Mouse (Mus musculus) small intestine, adult 10 weeks (tissue): ENCODE data around the gene Exog. TPM values are rescaled to one million over a fixed set of nuclear protein-coding genes. Genes with fewer than 3 reads are reported as not detected.

Experiments used
- polyA plus RNA-seq: library from polyadenylated mRNA; stranded (reverse); fragments of 350-450 nt; fragmentation: Illumina TruSeq; extraction: RNeasy Lipid Tissue Mini Kit (QIAGEN cat#74804); gene quantifications from one replicate; pipeline ENCODE4 v1.2.3, GENCODE M21; 2014; ENCODE audit warnings: low replicate concordance

Gene Exog
- polyA plus RNA-seq, result 1.4 TPM

DNA sequence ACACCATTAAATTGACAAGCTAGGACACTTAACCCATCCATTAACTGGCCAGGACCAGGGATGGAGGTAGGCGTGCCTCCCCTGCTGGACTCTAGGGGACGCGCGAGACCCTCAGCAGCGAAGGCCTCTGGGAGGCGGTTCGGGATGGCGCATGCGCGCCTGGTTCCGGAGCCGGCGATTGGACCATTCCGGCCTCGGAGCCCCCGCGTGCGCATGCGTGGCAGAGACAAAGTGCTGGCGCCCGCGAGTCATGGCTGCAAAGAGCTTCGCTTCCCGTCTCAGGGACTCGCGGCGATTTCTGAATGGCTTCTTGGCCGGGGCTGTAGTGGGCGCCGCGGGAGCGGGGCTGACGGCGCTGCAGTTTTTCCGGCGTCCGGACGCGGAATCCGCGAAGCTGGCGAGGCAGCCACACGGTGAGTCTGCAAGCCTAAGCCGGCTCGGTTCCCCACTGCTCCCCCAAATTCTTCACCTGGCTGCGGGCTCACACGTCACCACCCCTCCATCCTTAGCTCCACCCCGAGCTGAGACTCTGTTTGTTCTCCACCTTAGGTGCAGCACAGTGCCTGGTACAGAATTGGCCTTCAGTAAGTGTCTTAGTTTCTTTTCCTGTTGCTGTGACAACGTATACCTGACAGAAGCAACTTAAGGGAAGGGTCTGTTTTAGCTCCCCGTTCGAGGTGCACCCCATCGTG, at the start of gene Exog:
Gene Exog (plus strand): TSS at position 206 of the 692 bp plus-strand sequence.

DNA sequence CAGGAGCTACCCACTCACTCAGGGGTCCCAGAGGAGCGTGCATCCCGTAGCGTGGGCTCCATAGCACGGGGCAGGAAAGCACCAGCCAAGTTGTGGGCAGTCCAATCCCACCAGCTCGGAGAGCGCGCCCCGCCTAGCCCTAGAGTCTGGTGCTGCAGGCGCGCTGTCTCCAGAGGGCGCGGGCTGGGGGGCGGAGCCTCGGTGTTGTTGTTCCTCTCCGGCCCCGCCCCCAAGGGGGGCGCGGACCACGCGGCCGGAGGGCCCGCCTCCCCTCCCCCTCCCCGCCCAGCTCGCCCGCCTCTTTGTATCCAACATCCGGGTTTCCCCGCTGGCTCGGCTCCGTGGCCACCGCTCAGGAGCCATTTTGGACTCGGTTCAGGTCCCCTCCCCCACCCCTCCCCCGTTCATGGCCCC, 42.9 kb upstream of the Exog start, which contains the start of gene Acvr2b:
Gene Acvr2b (plus strand): TSS at position 318 of the 414 bp plus-strand sequence.

Other genes starting within 250 kb of the Exog start
- not detected for gene Slc22a13, start 235.8 kb upstream of the Exog start, polyA plus RNA-seq
- gene Oxsr1, start 122.5 kb upstream of the Exog start, polyA plus RNA-seq, result 45.1 TPM
- 4.6 TPM for gene Acaa1a, start 105.3 kb upstream of the Exog start, polyA plus RNA-seq
- 7.0 TPM for gene Myd88, start 103.5 kb upstream of the Exog start, polyA plus RNA-seq
- gene Xylb, start 87.6 kb upstream of the Exog start, polyA plus RNA-seq, result 11.5 TPM
- not detected for gene Slc22a14, start 79.4 kb upstream of the Exog start, polyA plus RNA-seq
- gene Acvr2b, start 42.8 kb upstream of the Exog start, polyA plus RNA-seq, result 0.33 TPM
- gene Scn5a, start 134.1 kb downstream of the Exog start, polyA plus RNA-seq, result not detected